Mouse (Mus musculus) mesoderm, embryonic 11.5 days (tissue): Measurements from ENCODE around the gene Gorasp2.

Experiments
- DNase-seq: peaks from one replicate; pipeline ENCODE4 v3.0.0-alpha.2; 2012; ENCODE audit warnings: low read depth, low spot score

Gene Gorasp2

DNA sequence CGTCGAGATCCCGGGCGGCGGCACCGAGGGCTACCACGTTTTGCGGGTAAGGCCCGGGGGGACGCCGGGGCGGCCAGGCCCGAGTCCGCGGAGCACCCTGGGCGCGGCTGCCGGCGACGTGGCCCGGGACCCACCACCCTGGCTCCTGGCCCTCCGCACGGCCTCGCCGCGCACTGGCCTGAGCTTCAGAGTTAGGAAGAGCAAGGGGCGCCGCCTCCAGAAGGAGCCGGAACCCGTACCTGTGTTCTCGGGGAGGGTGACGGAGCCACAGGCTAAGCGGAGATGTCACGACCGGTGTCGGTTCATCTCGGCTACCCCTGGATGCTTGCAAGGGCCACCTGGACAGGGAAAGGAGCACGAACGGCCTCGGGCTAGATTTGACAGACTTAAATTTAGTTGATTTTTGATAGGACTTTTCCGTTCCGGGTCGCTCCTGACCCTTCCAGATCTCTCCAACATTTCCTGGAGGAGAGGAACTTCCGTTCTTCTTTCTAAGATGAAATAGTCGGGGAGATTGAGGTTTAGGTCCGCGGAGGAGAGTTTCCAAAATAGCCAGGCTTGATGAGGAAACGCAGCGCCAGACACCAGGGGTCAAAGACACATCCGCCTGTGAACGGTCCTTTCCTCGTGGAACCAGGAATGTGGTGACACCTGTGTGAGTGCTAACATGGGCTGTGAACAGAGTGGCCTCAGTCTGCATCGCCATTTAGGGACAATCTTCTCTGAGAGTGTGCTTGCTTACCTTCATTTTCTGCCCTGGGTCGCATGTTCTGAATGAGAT, 529 bp downstream of the Gorasp2 start, which contains the start of gene Gm26558:
Gene Gm26558 (minus strand): TSS at position 394 of the 781 bp plus-strand sequence.
- DNase-seq: peak; percentile 36

DNA sequence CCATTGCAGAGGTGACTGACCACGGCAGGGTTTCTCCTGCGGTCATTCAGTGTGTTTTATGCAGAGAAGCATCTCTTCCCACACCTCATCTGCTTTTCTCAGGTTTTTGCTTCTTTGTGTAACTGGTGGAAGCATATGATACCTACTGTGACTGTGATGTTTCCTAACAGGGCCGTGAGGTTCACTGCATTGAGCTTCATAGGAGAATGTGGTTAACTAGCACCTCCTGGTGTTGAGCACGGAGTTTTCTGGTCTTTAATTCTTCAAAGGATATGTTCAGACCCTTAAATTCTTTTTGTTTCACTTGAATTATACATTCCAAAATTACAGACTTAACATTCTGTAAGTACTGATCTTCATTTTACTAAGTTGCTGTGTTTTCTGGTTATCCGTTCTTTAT, 2.4 kb downstream of the Gorasp2 start:
- DNase-seq: no peak

DNA sequence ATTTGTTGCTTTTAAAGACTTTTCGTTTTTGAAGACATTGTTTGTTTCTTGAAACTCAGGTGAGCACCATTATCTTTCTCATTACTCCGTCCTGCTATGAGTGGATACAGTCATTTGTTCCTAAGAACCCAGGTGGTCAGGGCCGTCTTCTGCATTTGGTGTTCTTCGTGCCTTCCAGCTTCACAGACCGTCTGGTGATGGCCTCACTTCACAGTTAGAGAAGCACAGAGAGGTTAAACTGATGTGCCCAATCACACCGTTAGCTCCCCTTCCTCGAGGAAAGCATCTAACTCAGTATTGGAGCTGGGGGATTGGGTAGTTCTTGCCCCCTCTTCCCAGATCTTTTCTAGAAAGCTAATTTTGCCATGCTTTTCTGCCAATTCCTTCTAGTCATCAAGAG, 5.6 kb downstream of the Gorasp2 start:
- no peak for DNase-seq

DNA sequence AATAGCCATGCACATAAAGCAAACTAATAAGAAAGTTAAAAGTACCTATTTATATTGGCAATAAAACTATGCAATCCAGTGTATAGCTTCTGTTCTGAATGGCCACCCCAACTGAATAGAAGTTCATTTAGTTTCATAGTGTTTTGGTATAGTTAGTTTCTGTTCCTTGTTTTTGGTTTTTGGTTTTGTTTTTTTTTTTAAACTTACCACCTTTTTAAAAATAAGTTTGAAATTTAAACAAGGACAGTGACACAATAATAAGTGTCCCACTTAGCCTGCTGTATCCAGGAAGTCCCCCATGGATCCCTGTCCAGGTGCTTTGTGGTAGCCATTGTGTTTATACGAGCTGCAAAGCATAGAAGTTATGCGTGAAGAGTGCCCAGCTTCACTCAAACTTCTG, 7.9 kb downstream of the Gorasp2 start:
- no peak for DNase-seq

DNA sequence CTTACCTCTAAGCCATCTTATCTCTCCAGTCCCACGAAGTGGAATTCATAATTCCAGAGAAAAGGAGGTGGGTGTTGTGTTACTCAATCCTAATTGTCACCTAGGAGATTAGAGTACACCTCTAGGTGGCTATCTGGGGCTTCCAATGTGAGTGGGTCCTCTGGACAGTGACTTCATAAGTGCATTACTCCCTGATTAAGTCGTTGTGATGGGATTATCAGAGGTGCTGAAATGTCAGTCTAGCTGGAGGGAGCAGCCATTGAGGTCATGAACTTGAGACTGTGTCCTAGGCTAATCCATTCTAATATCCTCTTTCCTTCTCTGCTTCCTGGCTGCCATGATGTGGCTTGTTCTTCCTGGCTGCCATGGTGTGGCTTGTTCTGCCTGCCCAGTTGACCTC, 8.5 kb downstream of the Gorasp2 start:
- DNase-seq: no peak

DNA sequence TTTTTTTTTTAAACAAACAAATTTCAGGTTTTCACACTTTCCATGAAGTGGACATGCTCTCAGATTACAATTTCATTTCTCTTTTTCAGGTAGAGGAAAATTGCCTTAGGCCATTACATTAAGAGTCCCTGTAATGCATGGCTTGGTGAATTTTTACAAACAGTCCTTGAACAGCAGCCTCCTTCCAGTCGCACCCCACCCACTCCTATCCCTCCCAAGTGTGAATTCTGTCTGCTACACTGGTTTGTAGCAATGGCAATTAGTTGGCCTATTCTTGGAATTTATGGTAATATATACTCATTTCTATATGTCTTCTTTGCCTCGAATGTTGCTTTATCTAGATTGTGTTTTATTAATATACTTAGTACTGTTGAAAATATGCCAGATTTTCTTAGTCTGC, 11.1 kb downstream of the Gorasp2 start:
- no peak for DNase-seq

DNA sequence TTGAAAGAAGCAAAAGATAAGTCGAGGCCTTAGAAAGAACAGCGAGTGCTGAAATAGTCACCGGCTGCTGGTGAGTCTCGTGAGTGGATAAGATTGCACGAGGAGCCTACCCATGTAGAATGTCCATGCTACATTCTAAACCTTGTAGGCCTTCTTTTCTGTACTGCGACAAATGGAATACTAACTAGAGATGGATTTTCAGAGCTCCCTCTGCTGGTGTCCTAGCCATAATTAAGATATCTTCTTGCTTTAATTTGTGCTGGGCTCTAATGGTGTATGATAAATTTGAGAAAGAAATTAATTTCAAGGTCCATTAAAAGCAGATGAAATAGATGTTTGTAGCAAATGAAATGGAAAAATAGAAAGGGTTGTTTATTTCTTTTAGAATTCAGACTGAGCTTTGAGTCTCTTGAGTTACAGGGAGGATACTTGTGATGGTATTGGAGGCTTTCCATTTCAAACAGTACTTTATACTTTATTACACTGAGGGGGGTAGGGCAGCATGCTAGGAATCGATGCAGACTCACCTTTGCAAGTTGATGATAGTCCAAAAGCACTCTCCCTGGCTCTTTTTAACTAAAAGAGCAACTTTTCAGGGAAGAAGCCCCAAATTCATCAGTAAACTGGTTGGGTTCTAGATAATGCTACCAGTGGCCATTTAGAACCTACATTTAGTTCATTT, 12.2 kb downstream of the Gorasp2 start:
- DNase-seq: no peak

DNA sequence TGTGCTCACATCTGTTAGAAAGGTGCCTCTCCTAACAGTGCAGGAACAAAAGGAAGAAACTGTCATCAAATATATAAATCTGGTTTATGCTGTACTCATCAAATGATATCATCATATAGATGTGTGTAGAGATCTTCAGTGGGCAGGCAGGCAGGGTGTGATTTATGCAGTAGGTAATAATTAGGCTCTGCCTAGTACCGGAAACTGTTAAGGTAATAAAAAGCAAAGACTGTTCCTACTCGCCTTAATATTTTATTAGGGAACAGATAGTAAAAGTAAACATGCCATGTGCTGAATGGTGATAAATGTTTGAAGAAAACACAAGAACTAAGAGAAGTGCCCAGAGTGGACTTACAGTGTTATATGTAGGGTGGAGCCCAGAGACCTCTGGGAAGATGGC, 20.9 kb downstream of the Gorasp2 start:
- no peak for DNase-seq

DNA sequence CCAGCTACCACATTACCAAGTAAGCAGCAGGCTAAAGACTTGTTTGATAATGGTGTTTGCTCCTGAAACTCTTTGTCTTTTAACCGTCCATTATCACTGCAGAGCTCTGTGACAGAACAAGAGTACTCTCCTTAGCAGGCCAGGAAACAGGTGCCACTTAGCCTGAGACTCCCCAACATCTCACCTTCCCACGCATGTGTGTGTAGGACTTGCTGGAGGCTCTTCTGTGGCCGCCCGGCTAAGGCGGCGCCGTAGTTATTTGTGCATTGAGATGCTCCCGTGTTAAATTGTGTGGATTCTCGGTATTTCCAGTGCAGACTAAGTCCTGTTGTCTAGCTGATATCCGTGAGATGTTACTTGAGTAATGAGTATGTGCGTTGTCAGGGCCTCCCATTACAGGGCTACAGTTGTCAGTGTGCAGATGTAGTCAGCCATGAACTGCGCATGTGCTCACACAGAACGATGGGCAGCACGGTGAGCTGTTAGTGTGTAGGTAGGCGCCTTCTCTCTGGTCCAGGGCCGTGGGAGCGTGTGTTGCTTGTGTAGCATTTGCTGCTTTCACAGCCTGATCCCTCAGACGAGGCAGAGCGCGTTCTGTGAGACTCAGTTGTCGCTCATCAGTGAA, 27.2 kb downstream of the Gorasp2 start:
- no peak for DNase-seq

DNA sequence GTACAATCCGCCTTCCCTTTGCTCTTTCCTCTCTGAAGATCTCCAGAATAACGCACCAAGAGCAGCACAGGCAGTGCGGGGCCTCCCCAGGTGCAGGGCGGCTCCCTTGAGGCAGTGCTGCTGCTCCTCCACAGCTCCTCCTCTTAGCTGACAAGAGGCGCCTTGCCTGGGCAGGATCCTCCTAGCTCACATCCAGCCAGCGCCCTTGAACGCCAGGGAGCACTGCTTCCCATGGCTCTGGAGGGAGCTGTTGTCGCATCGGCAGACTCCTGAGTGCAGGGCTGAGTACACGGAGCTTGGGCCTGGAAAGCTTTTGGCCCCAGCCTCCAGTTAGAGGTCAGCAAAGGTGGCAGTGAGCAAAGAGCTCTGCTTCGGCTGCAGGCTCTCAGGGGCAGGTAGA, 28.8 kb downstream of the Gorasp2 start:
- DNase-seq: no peak

DNA sequence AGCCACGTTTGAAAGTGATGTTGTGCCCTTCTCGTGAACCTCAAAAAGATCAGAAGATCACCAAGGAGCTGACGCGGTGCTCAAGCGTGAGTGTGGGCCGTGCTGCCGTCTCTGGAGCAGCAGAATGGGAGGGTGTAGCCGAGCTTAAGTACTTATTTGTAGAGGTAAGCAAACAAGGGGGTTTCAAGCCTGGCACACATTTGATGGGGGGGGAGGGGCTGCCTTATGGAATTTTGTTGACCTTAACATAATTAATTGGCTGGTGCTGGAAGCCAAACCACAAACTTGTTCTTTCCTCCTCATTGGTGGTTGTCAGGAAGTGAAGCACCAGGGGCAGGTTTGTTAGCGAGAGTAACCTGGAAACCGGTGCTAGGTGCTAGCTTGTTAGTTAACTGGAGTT, 34.3 kb downstream of the Gorasp2 start:
- no peak for DNase-seq

DNA sequence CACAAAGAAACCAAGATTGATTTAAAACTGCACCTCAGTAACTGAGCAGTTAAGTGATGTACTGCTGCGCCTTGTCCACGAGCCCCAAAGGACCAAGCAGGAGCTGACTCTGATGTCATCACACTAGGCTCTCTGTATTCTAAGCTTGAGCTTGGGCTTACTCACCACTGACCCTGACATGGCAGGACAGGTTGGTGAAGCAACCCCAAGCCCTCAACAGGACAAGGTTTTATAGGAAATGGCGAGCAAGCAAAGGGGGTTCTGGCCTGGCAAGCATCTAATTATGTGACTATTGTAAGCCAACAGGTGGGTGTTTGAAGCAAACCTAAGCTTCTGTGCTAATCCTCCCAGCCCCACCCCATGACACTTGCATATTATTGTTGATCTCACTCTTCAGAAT, 39.5 kb downstream of the Gorasp2 start:
- no peak for DNase-seq

DNA sequence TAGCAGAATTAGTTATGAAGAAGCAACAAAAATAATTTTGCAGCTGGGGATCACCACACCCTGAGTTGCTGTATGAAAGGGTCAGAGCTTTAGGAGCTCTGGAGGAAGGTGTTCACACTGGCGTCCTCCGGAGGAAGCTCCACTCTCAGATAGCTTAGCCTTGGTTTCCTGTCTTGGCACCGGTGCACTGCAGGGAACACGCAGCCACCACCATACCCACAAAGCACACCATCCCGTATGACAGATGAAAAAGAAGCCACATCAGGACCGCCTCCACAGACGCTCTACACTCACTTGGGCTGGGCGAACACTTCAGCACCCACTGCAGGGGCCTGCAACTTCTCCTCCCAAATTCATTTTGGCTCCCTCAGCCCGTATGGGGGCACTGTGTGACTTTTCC, 40.2 kb downstream of the Gorasp2 start:
- DNase-seq: no peak

DNA sequence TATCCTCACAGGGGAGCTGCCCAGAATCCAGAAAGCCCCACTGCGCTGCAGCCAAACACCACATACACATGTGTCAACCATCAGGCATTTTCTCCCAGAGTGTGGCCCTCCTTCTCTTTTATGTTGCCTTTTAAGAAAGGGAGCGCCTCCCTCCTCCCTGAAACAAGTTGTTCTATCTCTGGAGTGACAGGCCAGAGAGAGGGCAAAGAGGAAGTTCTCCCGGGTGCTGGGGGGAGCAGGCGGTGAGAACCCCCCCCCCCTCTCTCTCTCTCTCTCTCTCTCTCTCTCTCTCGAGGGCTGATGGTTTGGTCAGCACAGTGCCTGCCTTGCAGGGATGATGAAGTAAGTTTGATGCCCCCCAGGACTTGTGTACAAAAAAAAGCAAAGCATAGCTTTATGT, 41.0 kb downstream of the Gorasp2 start:
- DNase-seq: no peak

DNA sequence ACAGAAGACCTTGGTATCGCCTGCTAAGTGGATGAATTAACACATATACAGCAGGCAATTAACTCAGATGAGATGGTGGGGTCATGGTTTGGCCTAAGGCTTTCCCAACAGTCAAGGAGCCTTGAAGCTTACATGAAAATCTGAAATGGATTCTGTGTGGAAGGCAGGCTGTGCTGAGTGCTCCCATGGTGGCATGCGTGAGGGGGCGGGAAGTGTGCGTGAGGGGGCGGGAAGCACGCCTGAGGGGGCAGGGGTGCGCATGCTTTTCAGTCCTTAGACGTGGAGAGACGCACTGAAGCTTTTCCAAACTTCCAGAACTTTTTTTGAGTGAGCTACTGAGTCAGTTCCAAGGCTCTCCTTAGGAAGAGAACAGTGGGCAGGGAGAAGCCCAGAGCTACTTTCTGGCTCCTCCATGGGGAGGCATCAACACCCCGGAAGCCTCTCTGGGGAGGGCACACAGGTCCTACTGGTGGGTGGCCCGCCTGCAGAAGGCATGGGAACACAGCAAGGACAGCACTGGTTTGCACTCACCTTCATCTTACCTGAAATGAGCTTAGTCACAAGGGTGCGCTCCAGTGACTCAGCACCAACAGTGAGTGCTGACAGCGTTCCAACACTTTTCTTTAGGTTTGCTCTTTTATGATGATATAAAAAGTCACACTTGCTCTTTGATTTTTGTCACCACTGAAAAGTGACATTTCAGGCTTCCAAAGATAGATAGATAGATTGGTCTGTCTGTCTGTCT, 47.8 kb downstream of the Gorasp2 start:
- no peak for DNase-seq

DNA sequence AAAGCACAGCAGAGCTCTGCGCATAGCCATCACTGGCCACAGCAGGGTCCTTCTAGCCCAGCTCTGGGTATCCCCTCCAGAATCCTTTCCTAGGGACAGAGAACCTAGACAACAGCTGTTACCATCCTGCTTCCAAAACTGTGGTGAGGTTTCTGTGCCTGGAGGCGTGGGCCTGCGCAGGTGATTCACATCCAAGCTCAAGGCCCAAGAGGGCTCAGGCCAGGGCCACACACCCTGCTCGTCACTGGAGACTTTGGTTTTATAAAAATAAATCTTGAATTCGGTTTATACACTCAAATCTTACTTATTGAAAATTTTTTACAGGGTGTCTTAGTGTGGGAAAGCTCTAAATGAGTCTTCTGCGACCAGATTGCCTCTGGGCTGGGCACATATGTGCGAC, 48.9 kb downstream of the Gorasp2 start:
- no peak for DNase-seq

DNA sequence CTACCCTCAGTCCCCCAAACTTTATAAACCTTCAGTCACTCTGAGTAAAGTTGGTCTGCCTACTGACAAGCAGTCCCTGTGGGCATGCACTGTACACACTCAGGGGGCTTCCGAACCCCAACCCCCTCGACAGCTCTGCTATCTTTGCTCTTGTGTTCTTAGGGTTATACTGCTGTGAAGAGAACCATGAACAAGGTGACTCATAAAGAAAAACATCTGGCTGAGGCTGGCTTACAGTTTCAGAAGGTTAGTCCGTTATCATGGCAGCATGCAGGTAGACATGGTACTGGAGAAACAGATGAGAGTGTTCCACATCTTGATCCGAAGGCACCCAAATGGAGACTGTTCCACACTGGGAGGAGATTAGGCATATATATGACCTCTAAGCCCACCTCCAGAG, 49.5 kb downstream of the Gorasp2 start:
- DNase-seq: no peak

DNA sequence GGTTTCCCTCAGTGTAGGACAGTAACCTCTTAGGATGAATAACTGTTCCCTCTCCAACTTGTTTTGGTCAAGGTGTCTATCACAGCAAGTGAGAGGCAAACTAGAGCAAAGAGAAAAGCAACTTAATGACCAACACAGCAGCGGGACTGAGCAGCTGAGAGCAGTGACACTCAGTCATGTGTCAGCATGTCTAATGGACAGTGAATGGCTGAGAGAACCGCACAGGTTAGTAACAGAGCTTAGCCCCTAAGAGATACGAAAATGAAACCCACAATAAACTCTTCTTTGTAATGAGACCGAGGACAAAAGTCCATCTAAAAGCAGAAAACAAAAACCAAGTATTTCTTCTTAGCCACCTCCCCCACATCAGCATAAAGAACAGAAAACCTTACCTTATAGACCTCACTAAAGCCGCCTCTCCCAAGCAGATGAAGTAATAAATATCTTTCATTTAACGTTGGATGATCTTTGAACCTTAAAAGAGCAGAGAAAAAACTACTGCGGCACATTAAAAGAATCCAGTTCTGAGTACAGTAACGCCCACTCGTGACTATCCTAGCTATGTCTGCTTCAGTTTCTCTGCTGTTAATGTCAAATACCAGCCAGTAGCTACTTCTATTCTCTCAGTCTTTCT, 62.4 kb downstream of the Gorasp2 start:
- DNase-seq: no peak

DNA sequence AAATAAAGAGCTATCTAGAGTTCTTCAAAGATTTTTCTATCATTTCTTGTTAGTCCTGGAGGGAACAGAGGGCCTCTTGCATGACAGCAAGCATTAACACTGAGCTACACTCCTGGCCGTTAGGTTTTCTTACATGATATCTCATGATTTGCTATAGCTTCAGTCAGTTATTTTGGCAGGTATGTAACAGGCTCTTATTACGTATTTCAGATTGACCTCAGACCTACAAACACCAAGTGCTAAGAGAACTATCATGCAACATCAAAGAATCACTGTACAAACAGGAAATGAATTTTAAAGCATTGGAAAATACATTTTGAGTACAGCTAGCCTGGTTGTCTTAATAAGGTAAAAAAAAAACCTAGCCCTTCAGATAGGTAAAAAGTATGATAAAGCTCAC, 65.7 kb downstream of the Gorasp2 start:
- no peak for DNase-seq

DNA sequence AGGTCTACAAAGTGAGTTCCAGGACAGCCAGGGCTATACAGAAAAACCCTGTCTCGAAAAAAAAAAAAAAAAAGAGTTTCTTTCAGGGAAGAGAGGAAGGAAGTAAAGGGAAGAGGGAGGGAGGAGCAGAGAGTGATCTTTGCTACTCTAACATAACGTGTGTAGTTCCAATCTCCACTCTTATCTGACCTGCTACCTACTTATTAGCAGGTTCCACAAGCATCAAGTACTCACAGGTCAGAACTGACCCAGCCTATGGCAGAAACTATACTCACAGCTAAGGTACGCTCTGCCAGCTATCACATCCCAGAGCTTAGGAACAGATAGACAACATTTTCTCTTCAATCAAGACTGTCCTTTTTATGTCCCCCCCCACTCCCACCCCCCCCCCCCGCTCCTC, 74.2 kb downstream of the Gorasp2 start:
- DNase-seq: no peak

DNA sequence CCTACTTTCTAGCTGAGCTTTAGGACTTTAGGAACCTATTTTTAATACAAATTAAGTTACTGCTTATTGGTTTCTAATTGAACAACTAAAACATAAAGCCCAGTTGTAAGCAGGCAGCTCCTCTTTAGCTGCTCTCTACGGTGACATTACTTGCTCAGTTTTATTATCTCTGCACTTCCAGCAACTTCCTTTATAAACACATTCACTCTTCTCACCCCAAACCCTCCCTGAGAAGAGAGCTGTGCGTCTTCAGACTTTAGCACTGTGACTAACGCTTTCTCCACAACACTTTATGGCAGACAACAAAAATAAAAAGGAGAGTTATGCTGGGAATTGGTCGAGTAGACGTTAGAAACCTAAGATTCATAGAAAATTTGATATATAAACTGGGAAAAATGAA, 74.6 kb downstream of the Gorasp2 start:
- no peak for DNase-seq

DNA sequence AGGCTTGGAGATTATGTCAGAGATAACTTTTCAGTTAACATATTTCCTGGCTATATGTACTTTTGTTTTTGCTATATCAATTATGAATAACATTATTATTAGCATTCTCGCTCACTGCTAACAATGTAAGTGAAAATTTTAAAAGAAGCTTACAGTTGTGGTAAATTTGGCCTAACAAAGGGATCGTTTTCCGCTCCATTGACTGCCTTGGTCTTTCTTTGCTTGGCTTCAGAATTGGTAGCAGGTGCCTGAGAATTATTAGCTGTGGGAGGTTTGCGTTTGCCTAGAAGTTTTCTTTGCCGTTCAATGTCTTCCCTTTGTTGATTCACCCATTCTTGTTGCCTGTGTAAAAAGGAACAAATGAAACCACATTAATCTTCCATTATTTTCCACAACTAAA, 80.5 kb downstream of the Gorasp2 start:
- DNase-seq: no peak
